ENCODE assay signal across 17 mouse cellular contexts in genomic region chr11:56165759-56166158, GRCm38 (mm10).
DNase-seq lines count a peak whose midpoint lies in the region; ATAC-seq and TF ChIP-seq lines count a peak whose summit lies in the region.
"Had no signal": no experiment of that assay in that cellular context is flagged by ENCODE, and none has a peak within 500 bp of the region (broad histone marks: within the 10 kb centered on the region; RNA-seq: fewer than 3 reads in every experiment).

No protein-coding gene starts in this region.

- no peak for DNase-seq in hindbrain, embryonic 10.5 days (ENCODE audit: low spot score)
- peak; percentile 61 for DNase-seq in midbrain, postnatal 0 days (ENCODE audit: low spot score)
- DNase-seq in layer of hippocampus, adult 9-11 months: peak; percentile 79
- DNase-seq in right cerebral cortex, postnatal 36 days (ENCODE audit: low spot score in 2 of 2): peak; percentile 16 to 24
- DNase-seq in gastrocnemius, adult 8-10 months (ENCODE audit: low spot score in 2 of 2): no peak
- DNase-seq: heart, adult 2 months; heart, postnatal 36 days; kidney, postnatal 36 days; liver, postnatal 0 days; spleen, adult 18-20 months; thymus, postnatal 25 days had no signal

- no peaks in the 10 kb centered on the region for H3K36me3 ChIP-seq in hindbrain, embryonic 15.5 days
- no peaks in the 10 kb centered on the region for H3K36me3 ChIP-seq in hindbrain, embryonic 10.5 days
- H3K36me3 ChIP-seq in midbrain, postnatal 0 days (ENCODE audit: insufficient read depth, low read length): no peaks in the 10 kb centered on the region
- no peaks in the 10 kb centered on the region for H3K36me3 ChIP-seq in midbrain, embryonic 13.5 days

- H3K4me3 ChIP-seq in hindbrain, embryonic 15.5 days: no peak overlapping the region
- no peak overlapping the region for H3K4me3 ChIP-seq in hindbrain, embryonic 10.5 days
- no peak overlapping the region for H3K4me3 ChIP-seq in midbrain, postnatal 0 days (ENCODE audit: low read depth, low read length)
- no peak overlapping the region for H3K4me3 ChIP-seq in midbrain, embryonic 13.5 days (replicated peaks)
- H3K4me3 ChIP-seq: erythroblast, embryonic 14.5 days; heart, adult 2 months; megakaryocyte, embryonic 14.5 days had no signal

- H3K4me1 ChIP-seq in hindbrain, embryonic 15.5 days (replicated peaks): no peaks in the 10 kb centered on the region
- no peaks in the 10 kb centered on the region for H3K4me1 ChIP-seq in hindbrain, embryonic 10.5 days (replicated peaks)
- H3K4me1 ChIP-seq in midbrain, postnatal 0 days (ENCODE audit: insufficient read depth, low read length): no peaks in the 10 kb centered on the region
- H3K4me1 ChIP-seq in midbrain, embryonic 13.5 days (replicated peaks): 0 out of 2 replicates have a peak, but pooled peaks cover 9% of the 10 kb centered on the region
- H3K4me1 ChIP-seq: megakaryocyte, embryonic 14.5 days had no signal

- WGBS in hindbrain, embryonic 15.5 days: 72% methylated on average over 5 of the region's 5 CpGs
- WGBS in hindbrain, embryonic 10.5 days: 81% methylated on average over 5 of the region's 5 CpGs
- WGBS in midbrain, postnatal 0 days: 77% methylated on average over 5 of the region's 5 CpGs
- 88% methylated on average over 5 of the region's 5 CpGs for WGBS in midbrain, embryonic 13.5 days

- no peak overlapping the region for H3K9ac ChIP-seq in hindbrain, embryonic 15.5 days
- H3K9ac ChIP-seq in midbrain, postnatal 0 days (replicated peaks; ENCODE audit: low read length, poor library complexity, severe bottlenecking): no peak overlapping the region
- H3K9ac ChIP-seq in midbrain, embryonic 13.5 days (replicated peaks): no peak overlapping the region
- H3K9ac ChIP-seq: liver, postnatal 0 days had no signal

- H3K27me3 ChIP-seq in hindbrain, embryonic 15.5 days: no peaks in the 10 kb centered on the region
- no peaks in the 10 kb centered on the region for H3K27me3 ChIP-seq in hindbrain, embryonic 10.5 days (ENCODE audit: insufficient read depth, poor library complexity, severe bottlenecking)
- H3K27me3 ChIP-seq in midbrain, postnatal 0 days (ENCODE audit: insufficient read depth, low read length): no peaks in the 10 kb centered on the region
- no peaks in the 10 kb centered on the region for H3K27me3 ChIP-seq in midbrain, embryonic 13.5 days

- H3K27ac ChIP-seq in hindbrain, embryonic 15.5 days (replicated peaks): no peak overlapping the region
- H3K27ac ChIP-seq in hindbrain, embryonic 10.5 days: no peak overlapping the region
- H3K27ac ChIP-seq in midbrain, postnatal 0 days (ENCODE audit: low read depth, low read length): no peak overlapping the region
- no peak overlapping the region for H3K27ac ChIP-seq in midbrain, embryonic 13.5 days
- H3K27ac ChIP-seq: heart, adult 2 months had no signal

- TF ChIP-seq CTCF in midbrain, postnatal 0 days (IDR thresholded peaks at IDR 0.05): no peak

- H3K9me3 ChIP-seq in hindbrain, embryonic 15.5 days: no peaks in the 10 kb centered on the region
- H3K9me3 ChIP-seq in hindbrain, embryonic 10.5 days: no peaks in the 10 kb centered on the region
- H3K9me3 ChIP-seq in midbrain, postnatal 0 days (ENCODE audit: low read length): no peaks in the 10 kb centered on the region
- H3K9me3 ChIP-seq in midbrain, embryonic 13.5 days: no peaks in the 10 kb centered on the region
- H3K9me3 ChIP-seq: megakaryocyte, embryonic 14.5 days had no signal

- ATAC-seq in hindbrain, embryonic 15.5 days (ENCODE audit: low FRiP score, low read depth): peak; percentile 6; the same call in 1 of the 2 replicates
- peak; percentile 41; the same call in 1 of the 2 replicates for ATAC-seq in midbrain, postnatal 0 days (ENCODE audit: low FRiP score)
- ATAC-seq in midbrain, embryonic 13.5 days: no peak
- ATAC-seq: CD4-positive, CD25-positive, alpha-beta regulatory T cell, adult 4 months; intestine, postnatal 0 days; liver, postnatal 0 days had no signal

- H3K4me2 ChIP-seq in hindbrain, embryonic 15.5 days: no peak overlapping the region
- H3K4me2 ChIP-seq in midbrain, postnatal 0 days (ENCODE audit: low read depth, low read length, poor library complexity, severe bottlenecking): no peak overlapping the region
- H3K4me2 ChIP-seq in midbrain, embryonic 13.5 days (replicated peaks): no peak overlapping the region

Comparison
In these comparisons a context has a peak if more than half of its experiments do, and no peak if none do; other contexts are left out.
1. DNase-seq: peak in midbrain, postnatal 0 days (single experiment), layer of hippocampus, adult 9-11 months (single experiment) and right cerebral cortex, postnatal 36 days (2 of 2); none in hindbrain, embryonic 10.5 days (single experiment) and gastrocnemius, adult 8-10 months (0 of 2).